ENCODE assay signal across 8 mouse cellular contexts in genomic region chr1:37996226-37996625, GRCm38 (mm10). TPM values are rescaled to one million over a fixed set of nuclear protein-coding genes. Genes with fewer than 3 reads are reported as not detected.
A peak's percentile ranks its signal among the peaks of the same experiment; 100 is the strongest.
DNase-seq lines count a peak whose midpoint lies in the region; ATAC-seq and TF ChIP-seq lines count a peak whose summit lies in the region.

No protein-coding gene starts in this region.

- H3K4me3 ChIP-seq in kidney, adult 2 months (ENCODE audit: insufficient read depth, low read depth, low read length), result peak overlapping the region; percentile 67
- H3K4me3 ChIP-seq in bone marrow macrophage, adult 2 months (ENCODE audit: insufficient read depth, low read length), result peak overlapping the region; percentile 88
- H3K4me3 ChIP-seq in hindbrain, embryonic 12.5 days, result peak overlapping the region; percentile 86
- peak overlapping the region; percentile 95 for H3K4me3 ChIP-seq in midbrain, embryonic 13.5 days (replicated peaks)

- TF ChIP-seq POLR2A in kidney, adult 2 months (IDR thresholded peaks at IDR 0.05; ENCODE audit: low read depth, low read length), result no peak
- TF ChIP-seq POLR2A in bone marrow macrophage, adult 2 months (IDR thresholded peaks at IDR 0.05; ENCODE audit: borderline replicate concordance, low read depth, low read length), result no peak

- H3K4me2 ChIP-seq in hindbrain, embryonic 12.5 days (replicated peaks), result peak overlapping the region; percentile 71
- peak overlapping the region; percentile 83 for H3K4me2 ChIP-seq in midbrain, embryonic 13.5 days (replicated peaks)

- no peaks in the 10 kb centered on the region for H3K9me3 ChIP-seq in hindbrain, embryonic 12.5 days (replicated peaks)
- H3K9me3 ChIP-seq in midbrain, embryonic 13.5 days, result no peaks in the 10 kb centered on the region

- H3K36me3 ChIP-seq in kidney, adult 2 months (ENCODE audit: control insufficient read depth, insufficient read depth, low read length), result peaks cover 4% of the 10 kb centered on the region; the same call in 1 of the 2 replicates
- peaks cover 41% of the 10 kb centered on the region for H3K36me3 ChIP-seq in hindbrain, embryonic 12.5 days
- peaks cover 41% of the 10 kb centered on the region for H3K36me3 ChIP-seq in midbrain, embryonic 13.5 days

- peak overlapping the region; percentile 97 for H3K9ac ChIP-seq in hindbrain, embryonic 12.5 days
- H3K9ac ChIP-seq in midbrain, embryonic 13.5 days (replicated peaks), result peak overlapping the region; percentile 80

- DNase-seq in kidney, adult 2 months, result no peak
- DNase-seq in kidney, postnatal 25 days, result no peak
- DNase-seq in right cerebral cortex, adult 18-20 months, result no peak
- no peak for DNase-seq in left cerebral cortex, adult 8-10 months (ENCODE audit: low spot score in 2 of 2)
- no peak for DNase-seq in layer of hippocampus, adult 11-12 months (ENCODE audit: low spot score)

- 38% methylated on average over 3 of the region's 3 CpGs for WGBS in kidney, adult 2 months
- 50% methylated on average over 3 of the region's 3 CpGs for WGBS in hindbrain, embryonic 12.5 days
- WGBS in midbrain, embryonic 13.5 days, result 55% methylated on average over 3 of the region's 3 CpGs

- peaks cover 3% of the 10 kb centered on the region; the same call in 1 of the 2 replicates for H3K4me1 ChIP-seq in kidney, adult 2 months (ENCODE audit: control insufficient read depth, insufficient read depth, low read length)
- H3K4me1 ChIP-seq in bone marrow macrophage, adult 2 months (ENCODE audit: control insufficient read depth, insufficient read depth, low read length), result peaks cover 10% of the 10 kb centered on the region
- peaks cover 16% of the 10 kb centered on the region for H3K4me1 ChIP-seq in hindbrain, embryonic 12.5 days
- peaks cover 21% of the 10 kb centered on the region for H3K4me1 ChIP-seq in midbrain, embryonic 13.5 days (replicated peaks)

- TF ChIP-seq CTCF in kidney, adult 2 months (conservative IDR thresholded peaks at IDR 0.05; ENCODE audit: insufficient read depth, insufficient read length, low read depth, low read length), result no peak
- TF ChIP-seq CTCF in bone marrow macrophage, adult 2 months (IDR thresholded peaks at IDR 0.05; ENCODE audit: low read depth, low read length), result no peak

- no peaks in the 10 kb centered on the region for H3K27me3 ChIP-seq in kidney, adult 2 months (replicated peaks; ENCODE audit: control insufficient read depth, insufficient read depth, low read length)
- H3K27me3 ChIP-seq in hindbrain, embryonic 12.5 days, result no peaks in the 10 kb centered on the region
- no peaks in the 10 kb centered on the region for H3K27me3 ChIP-seq in midbrain, embryonic 13.5 days

- H3K27ac ChIP-seq in kidney, adult 2 months (ENCODE audit: insufficient read depth, low read depth, low read length), result no peak overlapping the region
- peak overlapping the region; percentile 86; the same call in 1 of the 2 replicates for H3K27ac ChIP-seq in bone marrow macrophage, adult 2 months (ENCODE audit: insufficient read depth, low read depth, low read length)
- H3K27ac ChIP-seq in hindbrain, embryonic 12.5 days, result no peak overlapping the region; the same call in 1 of the 2 replicates
- 0 out of 2 replicates have a peak overlapping the region, but pooled peaks have one; percentile 93 for H3K27ac ChIP-seq in midbrain, embryonic 13.5 days

- ATAC-seq in hindbrain, embryonic 12.5 days (ENCODE audit: low FRiP score), result no peak
- no peak for ATAC-seq in midbrain, embryonic 13.5 days

RNA-seq across cellular contexts. Expression of gene Txndc9, which starts 1.5 kb away (rescaled TPM):
- polyA plus RNA-seq in kidney, adult 2 months (2012; rRNA removed), result 8.9 and 13.1 TPM in 2 replicates
- polyA plus RNA-seq in bone marrow macrophage, adult 2 months (2012; ENCODE audit: insufficient read depth, insufficient read length, missing spikeins), result 81.8 and 82.9 TPM in 2 replicates
- 155 and 161 TPM in 2 replicates for polyA plus RNA-seq in hindbrain, embryonic 12.5 days (2016; fragmentation: Nextera tagmentation; extraction: Ambion mirVana)
- polyA plus RNA-seq in midbrain, embryonic 13.5 days (2015; fragmentation: Nextera tagmentation; extraction: Ambion mirVana), result 165 and 167 TPM in 2 replicates
- 10 to 100 TPM; 57.1 to 62.3 (median 61.7) TPM for total RNA-seq in left cerebral cortex, adult 8-10 months (2022)

RNA-seq across cellular contexts. Expression of gene Eif5b, which starts 1.6 kb away (rescaled TPM):
- 7.1 TPM in 2 replicates for polyA plus RNA-seq in kidney, adult 2 months (2012; rRNA removed)
- 54.2 and 58.2 TPM in 2 replicates for polyA plus RNA-seq in bone marrow macrophage, adult 2 months (2012; ENCODE audit: insufficient read depth, insufficient read length, missing spikeins)
- 31.3 and 34.0 TPM in 2 replicates for polyA plus RNA-seq in hindbrain, embryonic 12.5 days (2016; fragmentation: Nextera tagmentation; extraction: Ambion mirVana)
- polyA plus RNA-seq in midbrain, embryonic 13.5 days (2015; fragmentation: Nextera tagmentation; extraction: Ambion mirVana), result 26.5 and 27.0 TPM in 2 replicates
- 10 to 100 TPM; 36.2 to 40.3 (median 37.5) TPM for total RNA-seq in left cerebral cortex, adult 8-10 months (2022)

RNA-seq across cellular contexts. Expression of gene Lyg1, which starts 38.7 kb away (rescaled TPM):
- not detected in 2 replicates for polyA plus RNA-seq in kidney, adult 2 months (2012; rRNA removed)
- polyA plus RNA-seq in bone marrow macrophage, adult 2 months (2012; ENCODE audit: insufficient read depth, insufficient read length, missing spikeins), result not detected in 2 replicates
- polyA plus RNA-seq in hindbrain, embryonic 12.5 days (2016; fragmentation: Nextera tagmentation; extraction: Ambion mirVana), result not detected in 2 replicates
- not detected in 2 replicates for polyA plus RNA-seq in midbrain, embryonic 13.5 days (2015; fragmentation: Nextera tagmentation; extraction: Ambion mirVana)
- not detected for total RNA-seq in left cerebral cortex, adult 8-10 months (2022)

Comparison
In these comparisons a context has a peak if more than half of its experiments do, and no peak if none do; other contexts are left out.
1. H3K27ac ChIP-seq: peak in bone marrow macrophage, adult 2 months (single experiment) and midbrain, embryonic 13.5 days (single experiment); none in kidney, adult 2 months (single experiment) and hindbrain, embryonic 12.5 days (single experiment).
2. Peak in every context shown above with its lines, with median percentiles within 50 percentile points of each other: H3K4me3 ChIP-seq.